Mouse (Mus musculus): ENCODE results near the gene Hipk2. TPM values are rescaled to one million over a fixed set of nuclear protein-coding genes. Genes with fewer than 3 reads are reported as not detected.

Hipk2 gene
- polyA plus RNA-seq (2014; fragmentation: Illumina TruSeq; extraction: RNeasy Lipid Tissue Mini Kit (QIAGEN cat#74804)) = 57.7 TPM

GRCm38 (mm10) chr6:38876071-38876911, at the start of gene Hipk2:
Gene Hipk2, minus strand, starts transcription at chr6:38876165.

GRCm38 (mm10) chr6:38875258-38876070, 501 bp downstream of the Hipk2 start, which contains the start of gene Tbxas1:
Gene Tbxas1, plus strand, starts transcription at chr6:38875404.

GRCm38 (mm10) chr6:38662714-38663615, 213.0 kb downstream of the Hipk2 start, which contains the start of gene Clec2l:
Gene Clec2l, plus strand, starts transcription at chr6:38663069.

Other genes with a start within 250 kb of the Hipk2 start
- not detected for gene Klrg2, start 238.9 kb downstream of the Hipk2 start, polyA plus RNA-seq (2014; fragmentation: Illumina TruSeq; extraction: RNeasy Lipid Tissue Mini Kit (QIAGEN cat#74804))
- gene Clec2l, start 213.1 kb downstream of the Hipk2 start, polyA plus RNA-seq (2014; fragmentation: Illumina TruSeq; extraction: RNeasy Lipid Tissue Mini Kit (QIAGEN cat#74804)) = not detected
- gene Tbxas1, start 761 bp downstream of the Hipk2 start, polyA plus RNA-seq (2014; fragmentation: Illumina TruSeq; extraction: RNeasy Lipid Tissue Mini Kit (QIAGEN cat#74804)) = 1.0 TPM
- gene Parp12, start 242.2 kb upstream of the Hipk2 start, polyA plus RNA-seq (2014; fragmentation: Illumina TruSeq; extraction: RNeasy Lipid Tissue Mini Kit (QIAGEN cat#74804)) = 38.3 TPM